Mouse (Mus musculus) yolk sac, embryonic 10.5 days (tissue): ENCODE results near the gene Clcnkb.
A peak's percentile ranks its signal among the peaks of the same experiment; 100 is the strongest.

ENCODE experiments used
- DNase-seq: peaks from one replicate; pipeline ENCODE4 v3.0.0-alpha.2; 2017; ENCODE audit warnings: low spot score

The Clcnkb gene

GRCm38 (mm10) chr4:141404518-141405313, 11.1 kb downstream of the Clcnkb start:
- peak; percentile 78 for DNase-seq

- no peak for DNase-seq
These were observed 15.6 kb downstream of the Clcnkb start for GRCm38 (mm10) chr4:141400171-141400570.

- no peak for DNase-seq
These were observed 17.3 kb downstream of the Clcnkb start, which contains the start of gene Clcnka for GRCm38 (mm10) chr4:141398545-141398944. Gene Clcnka, minus strand, starts transcription at chr4:141398724.

- DNase-seq: no peak
These were observed 18.0 kb downstream of the Clcnkb start for GRCm38 (mm10) chr4:141397861-141398260.

GRCm38 (mm10) chr4:141394751-141395150, 21.1 kb downstream of the Clcnkb start:
- no peak for DNase-seq

GRCm38 (mm10) chr4:141391293-141391692, 24.5 kb downstream of the Clcnkb start:
- no peak for DNase-seq

- DNase-seq: no peak
These were observed 26.3 kb downstream of the Clcnkb start for GRCm38 (mm10) chr4:141389366-141390150.

GRCm38 (mm10) chr4:141387933-141388332, 27.9 kb downstream of the Clcnkb start:
- no peak for DNase-seq

GRCm38 (mm10) chr4:141387093-141387784, 28.6 kb downstream of the Clcnkb start:
- peak; percentile 45 for DNase-seq

- no peak for DNase-seq
These were observed 29.7 kb downstream of the Clcnkb start for GRCm38 (mm10) chr4:141386150-141386549.

- DNase-seq: peak; percentile 53
These were observed 30.5 kb downstream of the Clcnkb start for GRCm38 (mm10) chr4:141385275-141385674.

GRCm38 (mm10) chr4:141382406-141382805, 33.4 kb downstream of the Clcnkb start:
- no peak for DNase-seq

GRCm38 (mm10) chr4:141379674-141380073, 36.1 kb downstream of the Clcnkb start:
- DNase-seq: no peak

- no peak for DNase-seq
These were observed 43.4 kb downstream of the Clcnkb start for GRCm38 (mm10) chr4:141372426-141372825.

- DNase-seq: no peak
These were observed 47.6 kb downstream of the Clcnkb start, which contains the start of gene Fam131c for GRCm38 (mm10) chr4:141367997-141368791. Gene Fam131c, plus strand, starts transcription at chr4:141368220.

GRCm38 (mm10) chr4:141365876-141366275, 49.9 kb downstream of the Clcnkb start:
- DNase-seq: no peak

GRCm38 (mm10) chr4:141365126-141365525, 50.7 kb downstream of the Clcnkb start:
- no peak for DNase-seq

GRCm38 (mm10) chr4:141362937-141363548, 52.8 kb downstream of the Clcnkb start:
- DNase-seq: peak; percentile 78

- no peak for DNase-seq
These were observed 55.0 kb downstream of the Clcnkb start for GRCm38 (mm10) chr4:141360846-141361245.

GRCm38 (mm10) chr4:141359222-141359621, 56.6 kb downstream of the Clcnkb start:
- DNase-seq: no peak

GRCm38 (mm10) chr4:141357811-141358210, 58.0 kb downstream of the Clcnkb start:
- no peak for DNase-seq
